Mouse (Mus musculus) limb, embryonic 14.5 days (tissue): ENCODE measurements at regions not wholly inside any gene's neighbourhood (a gene's known extent, or its start where the extent isn't known, plus 50 kb on each side); places are given as distances from the start of the nearest gene placed in this dataset.

Experiments
- ATAC-seq: fragments of 200-750 bp; cut with Nextera tagmentation; 2 replicates; pipeline ENCODE4 v1.8.0; 2017; ENCODE audit warnings: low read depth, moderate number of reproducible peaks, moderate TSS enrichment; ENCODE audit not compliant: low FRiP score
- DNase-seq: peaks from one replicate; pipeline ENCODE4 v3.0.0-alpha.2; 2015; ENCODE audit warnings: low spot score
- H3K27ac ChIP-seq: fragments of 300-500 bp; sonication (generic); replicated peaks from 2 replicates; pipeline ENCODE4 v1.5.1; 2014; ENCODE audit warnings: low read depth, mild to moderate bottlenecking, low read length, moderate library complexity, mixed read lengths
- H3K27me3 ChIP-seq: fragments of 300-500 bp; sonication (generic); 2 replicates; pipeline ENCODE4 v1.6.1; 2014; ENCODE audit warnings: low read length, mixed read lengths; ENCODE audit not compliant: control insufficient read depth, insufficient read depth
- H3K36me3 ChIP-seq: fragments of 300-500 bp; sonication (generic); 2 replicates; pipeline ENCODE4 v1.6.1; 2014; ENCODE audit warnings: mild to moderate bottlenecking, low read length, moderate library complexity, mixed read lengths; ENCODE audit not compliant: control insufficient read depth, insufficient read depth
- H3K4me1 ChIP-seq: fragments of 300-500 bp; sonication (generic); 2 replicates; pipeline ENCODE4 v1.6.1; 2014; ENCODE audit warnings: antibody characterized with exemption, low read length, mixed read lengths; ENCODE audit not compliant: control insufficient read depth, insufficient read depth
- H3K4me2 ChIP-seq: fragments of 300-500 bp; sonication (generic); replicated peaks from 2 replicates; pipeline ENCODE4 v1.6.1; 2014; ENCODE audit warnings: low read depth, mild to moderate bottlenecking, low read length, moderate library complexity; ENCODE audit not compliant: severe bottlenecking
- H3K4me3 ChIP-seq: fragments of 300-500 bp; sonication (generic); replicated peaks from 2 replicates; pipeline ENCODE4 v1.5.1; 2014; ENCODE audit warnings: low read length
- H3K9ac ChIP-seq: fragments of 300-500 bp; sonication (generic); 2 replicates; pipeline ENCODE4 v1.6.1; 2014; ENCODE audit warnings: mild to moderate bottlenecking, low read depth, low read length, moderate library complexity; ENCODE audit not compliant: severe bottlenecking
- H3K9me3 ChIP-seq: fragments of 300-500 bp; sonication (generic); 2 replicates; pipeline ENCODE4 v1.6.1; 2016; ENCODE audit warnings: low read length; ENCODE audit not compliant: control insufficient read depth
- POLR2A ChIP-seq: fragments of 200-500 bp; IDR thresholded peaks from 2 replicates; pipeline ENCODE4 v1.8.0; 2012; ENCODE audit warnings: inconsistent platforms, mild to moderate bottlenecking, moderate library complexity, borderline replicate concordance; ENCODE audit not compliant: insufficient read depth, insufficient read length; ENCODE audit errors: extremely low read depth
- WGBS: fragments of 180-500 bp; shearing (Covaris S2); extraction: QIAGEN DNeasy Blood & Tissue Kit; methylation state at CpG from one replicate; pipeline ENCODE4 v1.1.7; 2014; 5-methylcytosine and 5-hydroxymethylcytosine counted together

- no peak for ATAC-seq
- no peak for DNase-seq
- Histone ChIP-seq H3K9me3 (no peaks in the 10 kb centered on the region), H3K4me2 (no peak overlapping the region), H3K4me1 (peaks cover 41% of the 10 kb centered on the region), H3K27ac (no peak overlapping the region), H3K27me3 (no peaks in the 10 kb centered on the region), H3K36me3 (no peaks in the 10 kb centered on the region), H3K9ac (no peak overlapping the region), H3K4me3 (no peak overlapping the region)
- 22% methylated on average over 6 of the region's 6 CpGs for WGBS
- TF ChIP-seq POLR2A = no peak
These were observed 342.1 kb downstream of the Rps24 start for GRCm38 (mm10) chr14:24829001-24829400.

DNA sequence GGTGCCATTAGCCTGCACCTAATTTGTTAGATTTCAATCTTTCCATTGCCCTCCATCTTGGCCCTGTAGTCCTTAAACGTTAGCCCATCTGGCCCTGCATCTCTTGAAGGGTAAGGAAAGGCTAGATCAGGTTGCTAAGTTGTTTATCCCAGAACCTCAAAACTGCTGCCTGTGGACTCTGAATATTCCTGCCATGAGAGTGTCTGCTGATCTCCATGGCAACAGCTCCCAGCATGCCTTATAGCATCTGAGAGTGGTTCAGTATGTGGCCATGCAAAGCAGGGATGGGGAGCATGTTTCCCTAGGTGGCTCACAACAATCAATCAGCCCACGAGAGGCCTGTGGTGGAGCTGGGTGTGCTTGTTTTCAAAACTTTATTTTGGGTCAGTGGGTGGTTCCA is 346.3 kb downstream of the Rps24 start:
- no peaks in the 10 kb centered on the region for H3K36me3 ChIP-seq

GRCm38 (mm10) chr14:24838219-24838618 is 351.3 kb downstream of the Rps24 start:
- 75% methylated on average over 4 of the region's 4 CpGs for WGBS

More for the DNA sequence above, 346.3 kb downstream of the Rps24 start:
- Histone ChIP-seq H3K9ac (no peak overlapping the region), H3K9me3 (no peaks in the 10 kb centered on the region), H3K4me2 (no peak overlapping the region), H3K4me3 (no peak overlapping the region), H3K4me1 (peaks cover 9% of the 10 kb centered on the region), H3K27me3 (no peaks in the 10 kb centered on the region), H3K27ac (no peak overlapping the region)
- ATAC-seq (no peak), DNase-seq (no peak)
- no peak for TF ChIP-seq POLR2A
- WGBS = 38% methylated on average over 2 of the region's 2 CpGs

DNA sequence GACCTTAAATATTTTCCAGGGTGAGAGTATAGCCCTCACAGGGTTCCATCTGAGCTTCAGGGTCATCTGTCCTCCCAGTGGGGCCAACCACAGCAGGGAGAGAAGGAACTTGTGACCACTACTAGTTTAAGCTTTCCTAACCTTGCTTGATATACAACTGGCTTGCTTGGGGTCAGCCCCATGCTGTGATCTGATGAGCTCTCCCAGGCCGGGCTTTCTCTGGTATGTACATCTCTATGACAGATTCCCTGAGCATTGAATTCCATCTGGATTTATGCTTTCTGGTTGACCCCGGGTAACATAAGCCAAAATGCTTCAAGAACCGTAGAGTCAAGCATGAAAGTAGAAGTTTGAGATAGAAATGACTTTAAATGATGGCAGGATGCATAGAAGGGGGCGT is 352.1 kb downstream of the Rps24 start:
- no peak overlapping the region for H3K4me3 ChIP-seq
- H3K36me3 ChIP-seq = no peaks in the 10 kb centered on the region
- no peak for ATAC-seq
- no peak overlapping the region for H3K4me2 ChIP-seq
- no peak for TF ChIP-seq POLR2A
- no peaks in the 10 kb centered on the region for H3K9me3 ChIP-seq
- H3K27ac ChIP-seq = no peak overlapping the region
- WGBS = 74% methylated on average over 4 of the region's 4 CpGs
- no peak overlapping the region for H3K9ac ChIP-seq
- peaks cover 26% of the 10 kb centered on the region for H3K4me1 ChIP-seq
- DNase-seq = no peak
- no peaks in the 10 kb centered on the region for H3K27me3 ChIP-seq

More at GRCm38 (mm10) chr14:24838219-24838618, 351.3 kb downstream of the Rps24 start:
- no peaks in the 10 kb centered on the region for H3K36me3 ChIP-seq
- no peak for TF ChIP-seq POLR2A
- no peaks in the 10 kb centered on the region for H3K9me3 ChIP-seq
- H3K4me1 ChIP-seq = peaks cover 26% of the 10 kb centered on the region
- no peak overlapping the region for H3K27ac ChIP-seq
- no peaks in the 10 kb centered on the region for H3K27me3 ChIP-seq
- H3K4me2 ChIP-seq = no peak overlapping the region
- no peak overlapping the region for H3K4me3 ChIP-seq
- H3K9ac ChIP-seq = no peak overlapping the region
- DNase-seq (no peak), ATAC-seq (no peak)

DNA sequence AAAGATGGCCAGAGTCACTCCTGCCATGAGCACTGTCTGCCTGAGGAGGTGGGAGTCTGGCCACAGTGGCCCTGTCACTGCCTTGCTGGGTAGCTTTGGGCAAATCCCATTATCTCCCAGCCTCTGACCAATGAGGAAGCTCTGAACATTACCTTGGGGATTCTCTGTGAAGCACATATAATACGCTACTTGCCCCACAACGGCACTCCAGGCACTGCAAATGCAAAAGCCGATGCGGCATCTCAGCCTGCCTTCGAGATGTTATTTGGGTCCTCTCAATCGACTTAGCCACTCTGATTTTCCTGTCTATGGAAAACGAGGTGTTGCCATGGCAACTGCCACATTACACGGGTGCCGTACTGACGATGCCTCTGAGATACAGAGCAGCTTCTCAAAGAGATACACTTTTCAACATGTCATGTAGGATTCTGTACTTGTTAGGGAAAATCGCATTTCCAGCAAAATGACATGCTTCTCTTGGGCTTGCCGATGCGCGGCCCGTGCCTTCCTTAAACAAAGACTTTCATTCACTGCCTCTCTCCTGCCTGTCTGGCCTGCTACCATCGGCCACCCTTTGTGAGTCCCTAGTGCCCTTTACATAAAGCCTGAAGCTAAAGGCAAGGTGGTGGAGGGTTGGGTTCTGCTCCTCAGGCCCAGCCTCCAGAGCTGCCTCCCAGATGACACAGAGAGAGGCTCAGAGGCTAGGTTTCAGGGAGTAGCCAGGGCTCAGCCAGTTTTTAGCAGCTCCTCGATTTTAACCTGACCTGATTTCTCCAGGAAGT is 355.0 kb downstream of the Rps24 start:
- Histone ChIP-seq H3K27ac (peak overlapping the region; percentile 56), H3K4me1 (peaks cover 26% of the 10 kb centered on the region), H3K36me3 (no peaks in the 10 kb centered on the region), H3K4me3 (no peak overlapping the region), H3K4me2 (no peak overlapping the region), H3K27me3 (no peaks in the 10 kb centered on the region), H3K9ac (no peak overlapping the region), H3K9me3 (no peaks in the 10 kb centered on the region)
- no peak for TF ChIP-seq POLR2A
- ATAC-seq (peak; percentile 49; the same call in 1 of the 2 replicates), DNase-seq (no peak)
- WGBS = 47% methylated on average over 17 of the region's 17 CpGs

- Histone ChIP-seq H3K4me3 (no peak overlapping the region), H3K4me2 (no peak overlapping the region), H3K4me1 (peaks cover 26% of the 10 kb centered on the region), H3K27ac (no peak overlapping the region), H3K9ac (no peak overlapping the region), H3K36me3 (no peaks in the 10 kb centered on the region), H3K27me3 (no peaks in the 10 kb centered on the region), H3K9me3 (no peaks in the 10 kb centered on the region)
- 72% methylated on average over 4 of the region's 4 CpGs for WGBS
- DNase-seq = no peak
- ATAC-seq = no peak
- no peak for TF ChIP-seq POLR2A
These were observed 356.7 kb downstream of the Rps24 start for GRCm38 (mm10) chr14:24843626-24844025.
